Mouse (Mus musculus): ENCODE data around the gene Coq5. TPM values are rescaled to one million over a fixed set of nuclear protein-coding genes. Genes with fewer than 3 reads are reported as not detected.

The Coq5 gene
- total RNA-seq, 2 experiments from 2014 or later: 150 to 174 TPM

Other genes starting within 250 kb of the Coq5 start
- not detected for gene Gm10401, start 181.4 kb upstream of the Coq5 start, total RNA-seq (2021)
- gene Acads, start 160.3 kb upstream of the Coq5 start, total RNA-seq (2021): 100 to 1,000 TPM; 230 to 252 TPM
- gene Unc119b, start 144.7 kb upstream of the Coq5 start, total RNA-seq (2021): 10 to 100 TPM; 19.3 to 20.2 TPM
- gene Mlec, start 121.5 kb upstream of the Coq5 start, total RNA-seq (2021): 10 to 100 TPM; 81.5 to 82.4 TPM
- 1 to 10 TPM; 1.8 to 2.0 TPM for gene Cabp1, start 85.3 kb upstream of the Coq5 start, total RNA-seq (2021)
- gene Pop5, start 43.8 kb upstream of the Coq5 start, total RNA-seq (2021): 10 to 100 TPM; 35.6 to 37.4 TPM
- gene Rnf10, start 6.8 kb upstream of the Coq5 start, total RNA-seq (2021): 100 to 1,000 TPM; 373 to 434 TPM
- 10 to 100 TPM; 95.3 to 98.8 TPM for gene Dynll1, start 21.3 kb downstream of the Coq5 start, total RNA-seq (2021)
- 10 to 100 TPM; 18.2 to 19.2 TPM for gene Srsf9, start 47.5 kb downstream of the Coq5 start, total RNA-seq (2021)
- gene Gatc, start 61.5 kb downstream of the Coq5 start, total RNA-seq (2021): 10 to 100 TPM; 17.2 to 18.0 TPM
- gene Triap1, start 61.6 kb downstream of the Coq5 start, total RNA-seq (2021): 10 to 100 TPM; 26.9 to 28.4 TPM
- gene Cox6a1, start 69.3 kb downstream of the Coq5 start, total RNA-seq (2021): 100 to 1,000 TPM; 273 to 280 TPM
- gene Msi1, start 149.9 kb downstream of the Coq5 start, total RNA-seq (2021): under 1 TPM; 0.40 to 0.67 TPM
- gene Pla2g1b, start 186.6 kb downstream of the Coq5 start, total RNA-seq (2021): not detected
- 10 to 100 TPM; 13.6 to 19.5 TPM for gene Sirt4, start 205.1 kb downstream of the Coq5 start, total RNA-seq (2021)
- 10 to 100 TPM; 34.0 to 35.1 TPM for gene Pxn, start 227.0 kb downstream of the Coq5 start, total RNA-seq (2021)